Mouse (Mus musculus): ENCODE results near the gene Auts2.

The Auts2 gene

GRCm38 (mm10) chr5:131631038-131631997 is 911.8 kb downstream of the Auts2 start:
- DNase-seq (ENCODE audit: low read depth, low spot score), result no peak

GRCm38 (mm10) chr5:131630577-131630976 is 912.6 kb downstream of the Auts2 start:
- DNase-seq (ENCODE audit: low read depth, low spot score), result no peak

GRCm38 (mm10) chr5:131616113-131616876 is 926.8 kb downstream of the Auts2 start:
- no peak for DNase-seq (ENCODE audit: low read depth, low spot score)

- DNase-seq (ENCODE audit: low read depth, low spot score), result no peak
Observed at GRCm38 (mm10) chr5:131614238-131614637, 928.9 kb downstream of the Auts2 start.

- no peak for DNase-seq (ENCODE audit: low read depth, low spot score)
Observed at GRCm38 (mm10) chr5:131613301-131613700, 929.8 kb downstream of the Auts2 start.

- DNase-seq (ENCODE audit: low read depth, low spot score), result no peak
Observed at GRCm38 (mm10) chr5:131610702-131611101, 932.4 kb downstream of the Auts2 start.

- no peak for DNase-seq (ENCODE audit: low read depth, low spot score)
Observed at GRCm38 (mm10) chr5:131606786-131607185, 936.4 kb downstream of the Auts2 start.

- DNase-seq (ENCODE audit: low read depth, low spot score), result no peak
Observed at GRCm38 (mm10) chr5:131601934-131602692, 941.0 kb downstream of the Auts2 start.

- peak; percentile 75 for DNase-seq (ENCODE audit: low read depth, low spot score)
Observed at GRCm38 (mm10) chr5:131600325-131601125, 942.6 kb downstream of the Auts2 start.

GRCm38 (mm10) chr5:131597503-131597902 is 945.6 kb downstream of the Auts2 start:
- DNase-seq (ENCODE audit: low read depth, low spot score), result no peak

- DNase-seq (ENCODE audit: low read depth, low spot score), result no peak
Observed at GRCm38 (mm10) chr5:131596591-131596990, 946.6 kb downstream of the Auts2 start.

GRCm38 (mm10) chr5:131595730-131596129 is 947.4 kb downstream of the Auts2 start:
- DNase-seq (ENCODE audit: low read depth, low spot score), result no peak

- DNase-seq (ENCODE audit: low read depth, low spot score), result no peak
Observed at GRCm38 (mm10) chr5:131594597-131594996, 948.5 kb downstream of the Auts2 start.

- DNase-seq (ENCODE audit: low read depth, low spot score), result no peak
Observed at GRCm38 (mm10) chr5:131593261-131593660, 949.9 kb downstream of the Auts2 start.

- DNase-seq (ENCODE audit: low read depth, low spot score), result no peak
Observed at GRCm38 (mm10) chr5:131589948-131590467, 953.1 kb downstream of the Auts2 start.

- DNase-seq (ENCODE audit: low read depth, low spot score), result no peak
Observed at GRCm38 (mm10) chr5:131586332-131586700, 956.8 kb downstream of the Auts2 start.

- peak; percentile 8 for DNase-seq (ENCODE audit: low read depth, low spot score)
Observed at GRCm38 (mm10) chr5:131585684-131586331, 957.3 kb downstream of the Auts2 start.

- no peak for DNase-seq (ENCODE audit: low read depth, low spot score)
Observed at GRCm38 (mm10) chr5:131584260-131585135, 958.6 kb downstream of the Auts2 start.

All from skeletal muscle tissue, adult 2 months (tissue).